Mouse (Mus musculus): ENCODE results near the gene Ap1g2. TPM values are rescaled to one million over a fixed set of nuclear protein-coding genes. Genes with fewer than 3 reads are reported as not detected.

Ap1g2 gene
- polyA plus RNA-seq, 1 experiment: 64.9 TPM

- DNase-seq (ENCODE audit: low read depth in 1 of 2, low spot score in 2 of 2): no peak
- Histone ChIP-seq H3K27ac (ENCODE audit: insufficient read depth, low read length) (no peak overlapping the region), H3K36me3 (ENCODE audit: control insufficient read depth, insufficient read depth, low read length) (peaks cover 6% of the 10 kb centered on the region; the same call in 1 of the 2 replicates), H3K4me1 (ENCODE audit: control insufficient read depth, insufficient read depth, insufficient read length) (peaks cover 5% of the 10 kb centered on the region; the same call in 1 of the 2 replicates), H3K4me3 (ENCODE audit: extremely low read depth, insufficient read depth, insufficient read length) (no peak overlapping the region), H3K27me3 (ENCODE audit: control insufficient read depth, insufficient read depth, low read length) (no peaks in the 10 kb centered on the region)
- 89% methylated on average over 9 of the region's 9 CpGs for WGBS
- TF ChIP-seq CTCF (IDR thresholded peaks at IDR 0.05; ENCODE audit: extremely low read depth, insufficient read depth, insufficient read length, insufficient replicate concordance): no peak
- no peak for TF ChIP-seq POLR2A (IDR thresholded peaks at IDR 0.05; ENCODE audit: low read depth, low read length)
Observed at GRCm38 (mm10) chr14:55096573-55097087, 9.8 kb downstream of the Ap1g2 start.

GRCm38 (mm10) chr14:55095671-55096070 is 10.7 kb downstream of the Ap1g2 start:
- 64% methylated on average over 12 of the region's 12 CpGs for WGBS
- no peak for DNase-seq (ENCODE audit: low read depth in 1 of 2, low spot score in 2 of 2)
- Histone ChIP-seq H3K27ac (ENCODE audit: insufficient read depth, low read length) (peak overlapping the region; percentile 91; the same call in 1 of the 2 replicates), H3K27me3 (ENCODE audit: control insufficient read depth, insufficient read depth, low read length) (no peaks in the 10 kb centered on the region), H3K4me1 (ENCODE audit: control insufficient read depth, insufficient read depth, insufficient read length) (peaks cover 5% of the 10 kb centered on the region; the same call in 1 of the 2 replicates), H3K36me3 (ENCODE audit: control insufficient read depth, insufficient read depth, low read length) (peaks cover 2% of the 10 kb centered on the region; the same call in 1 of the 2 replicates), H3K4me3 (ENCODE audit: extremely low read depth, insufficient read depth, insufficient read length) (no peak overlapping the region)
- TF ChIP-seq POLR2A (IDR thresholded peaks at IDR 0.05; ENCODE audit: low read depth, low read length) (no peak), CTCF (IDR thresholded peaks at IDR 0.05; ENCODE audit: extremely low read depth, insufficient read depth, insufficient read length, insufficient replicate concordance) (no peak)

- Histone ChIP-seq H3K36me3 (ENCODE audit: control insufficient read depth, insufficient read depth, low read length) (peaks cover 2% of the 10 kb centered on the region; the same call in 1 of the 2 replicates), H3K4me3 (ENCODE audit: extremely low read depth, insufficient read depth, insufficient read length) (peak overlapping the region; percentile 93; the same call in 1 of the 2 replicates), H3K4me1 (ENCODE audit: control insufficient read depth, insufficient read depth, insufficient read length) (peaks cover 5% of the 10 kb centered on the region; the same call in 1 of the 2 replicates), H3K27ac (ENCODE audit: insufficient read depth, low read length) (peak overlapping the region; percentile 91), H3K27me3 (ENCODE audit: control insufficient read depth, insufficient read depth, low read length) (no peaks in the 10 kb centered on the region)
- 57% methylated on average over 9 of the region's 9 CpGs for WGBS
- TF ChIP-seq CTCF (IDR thresholded peaks at IDR 0.05; ENCODE audit: extremely low read depth, insufficient read depth, insufficient read length, insufficient replicate concordance) (no peak), POLR2A (IDR thresholded peaks at IDR 0.05; ENCODE audit: low read depth, low read length) (no peak)
- DNase-seq (ENCODE audit: low read depth in 1 of 2, low spot score in 2 of 2): no peak
Observed at GRCm38 (mm10) chr14:55095263-55095662, 11.1 kb downstream of the Ap1g2 start.

GRCm38 (mm10) chr14:55094704-55095231 is 11.6 kb downstream of the Ap1g2 start, which contains the start of gene Thtpa:
Thtpa (plus strand) TSS chr14:55094784.
- H3K4me1 ChIP-seq (ENCODE audit: control insufficient read depth, insufficient read depth, insufficient read length): peaks cover 5% of the 10 kb centered on the region; the same call in 1 of the 2 replicates
- no peaks in the 10 kb centered on the region for H3K27me3 ChIP-seq (ENCODE audit: control insufficient read depth, insufficient read depth, low read length)
- peak in 1 of 2 experiments; percentile 64 for DNase-seq (ENCODE audit: low read depth in 1 of 2, low spot score in 2 of 2)
- H3K27ac ChIP-seq (ENCODE audit: insufficient read depth, low read length): peak within 1 kb of the TSS; percentile 91
- no peak for TF ChIP-seq CTCF (IDR thresholded peaks at IDR 0.05; ENCODE audit: extremely low read depth, insufficient read depth, insufficient read length, insufficient replicate concordance)
- no peak for TF ChIP-seq POLR2A (IDR thresholded peaks at IDR 0.05; ENCODE audit: low read depth, low read length)
- under 1% methylated on average over 30 of the region's 30 CpGs for WGBS
- no peaks in the 10 kb centered on the region; the same call in 1 of the 2 replicates for H3K36me3 ChIP-seq (ENCODE audit: control insufficient read depth, insufficient read depth, low read length)
- H3K4me3 ChIP-seq (ENCODE audit: extremely low read depth, insufficient read depth, insufficient read length): peak within 1 kb of the TSS; percentile 93

GRCm38 (mm10) chr14:55093927-55094326 is 12.5 kb downstream of the Ap1g2 start:
- no peak for DNase-seq (ENCODE audit: low read depth in 1 of 2, low spot score in 2 of 2)
- WGBS: 67% methylated on average over 6 of the region's 6 CpGs
- H3K36me3 ChIP-seq (ENCODE audit: control insufficient read depth, insufficient read depth, low read length): no peaks in the 10 kb centered on the region; the same call in 1 of the 2 replicates
- TF ChIP-seq POLR2A (IDR thresholded peaks at IDR 0.05; ENCODE audit: low read depth, low read length) (no peak), CTCF (IDR thresholded peaks at IDR 0.05; ENCODE audit: extremely low read depth, insufficient read depth, insufficient read length, insufficient replicate concordance) (no peak)
- no peaks in the 10 kb centered on the region for H3K27me3 ChIP-seq (ENCODE audit: control insufficient read depth, insufficient read depth, low read length)
- H3K27ac ChIP-seq (ENCODE audit: insufficient read depth, low read length): no peak overlapping the region
- H3K4me3 ChIP-seq (ENCODE audit: extremely low read depth, insufficient read depth, insufficient read length): no peak overlapping the region
- H3K4me1 ChIP-seq (ENCODE audit: control insufficient read depth, insufficient read depth, insufficient read length): peaks cover 5% of the 10 kb centered on the region; the same call in 1 of the 2 replicates

- Histone ChIP-seq H3K4me1 (ENCODE audit: control insufficient read depth, insufficient read depth, insufficient read length) (peaks cover 3% of the 10 kb centered on the region; the same call in 1 of the 2 replicates), H3K4me3 (ENCODE audit: extremely low read depth, insufficient read depth, insufficient read length) (peak within 1 kb of the TSS; percentile 94), H3K27ac (ENCODE audit: insufficient read depth, low read length) (0 out of 2 replicates have a peak within 1 kb of the TSS, but pooled peaks have one; percentile 27), H3K36me3 (ENCODE audit: control insufficient read depth, insufficient read depth, low read length) (no peaks in the 10 kb centered on the region), H3K27me3 (ENCODE audit: control insufficient read depth, insufficient read depth, low read length) (no peaks in the 10 kb centered on the region)
- TF ChIP-seq CTCF (IDR thresholded peaks at IDR 0.05; ENCODE audit: extremely low read depth, insufficient read depth, insufficient read length, insufficient replicate concordance): peak; percentile 8; the same call in 1 of the 2 replicates
- TF ChIP-seq POLR2A (IDR thresholded peaks at IDR 0.05; ENCODE audit: low read depth, low read length): no peak
- DNase-seq (ENCODE audit: low read depth in 1 of 2, low spot score in 2 of 2): peak; percentile 77 to 93
- under 1% methylated on average over 34 of the region's 34 CpGs for WGBS
Observed at GRCm38 (mm10) chr14:55092011-55092577, 14.3 kb downstream of the Ap1g2 start, which contains the start of gene Zfhx2. Zfhx2 (minus strand) TSS chr14:55092324.

All from spleen, adult 2 months (tissue).